Mouse (Mus musculus) left cerebral cortex, adult 8-10 months (tissue): ENCODE measurements around the gene Rubcn. TPM values are rescaled to one million over a fixed set of nuclear protein-coding genes. Genes with fewer than 3 reads are reported as not detected.

Experiments used
- DNase-seq, 2 experiments: peaks; one replicate each; pipeline ENCODE4 v3.0.0; 2022; ENCODE audit warnings: low spot score in 2 of 2
- total RNA-seq, 4 experiments: library from RNA; stranded (reverse); gene quantifications; 2 replicates each; pipeline ENCODE4 v1.2.4; 2022

Gene Rubcn
- total RNA-seq, 4 experiments from 2014 or later, result 63.9 to 74.1 (median 69.3) TPM

- no peak for DNase-seq
Measured at GRCm38 (mm10) chr16:32818441-32818840, 59.1 kb downstream of the Rubcn start.

GRCm38 (mm10) chr16:32818036-32818435, 59.5 kb downstream of the Rubcn start:
- DNase-seq, result no peak

GRCm38 (mm10) chr16:32815160-32815605, 62.4 kb downstream of the Rubcn start:
- no peak for DNase-seq

GRCm38 (mm10) chr16:32814539-32814938, 63.0 kb downstream of the Rubcn start:
- DNase-seq, result no peak

GRCm38 (mm10) chr16:32813771-32814170, 63.8 kb downstream of the Rubcn start:
- no peak for DNase-seq

GRCm38 (mm10) chr16:32813362-32813761, 64.2 kb downstream of the Rubcn start:
- no peak for DNase-seq

- peak; percentile 41 to 59 for DNase-seq
Measured at GRCm38 (mm10) chr16:32812888-32813361, 64.6 kb downstream of the Rubcn start.

- no peak for DNase-seq
Measured at GRCm38 (mm10) chr16:32810321-32810720, 67.2 kb downstream of the Rubcn start, which contains the start of gene Smbd1. Gene Smbd1, minus strand, starts transcription at chr16:32810477.

GRCm38 (mm10) chr16:32807408-32808185, 70.0 kb downstream of the Rubcn start:
- no peak for DNase-seq

GRCm38 (mm10) chr16:32805151-32805550, 72.4 kb downstream of the Rubcn start:
- no peak for DNase-seq

- DNase-seq, result no peak
Measured at GRCm38 (mm10) chr16:32803901-32804300, 73.7 kb downstream of the Rubcn start.

- peak in 1 of 2 experiments; percentile 23 for DNase-seq
Measured at GRCm38 (mm10) chr16:32803252-32803853, 74.2 kb downstream of the Rubcn start.

- DNase-seq, result no peak
Measured at GRCm38 (mm10) chr16:32797426-32797689, 80.2 kb downstream of the Rubcn start, which contains the start of gene Muc20. Gene Muc20, minus strand, starts transcription at chr16:32797435.

- no peak for DNase-seq
Measured at GRCm38 (mm10) chr16:32796676-32797425, 80.7 kb downstream of the Rubcn start.

GRCm38 (mm10) chr16:32795177-32795576, 82.4 kb downstream of the Rubcn start:
- no peak for DNase-seq

- DNase-seq, result no peak
Measured at GRCm38 (mm10) chr16:32790056-32790455, 87.5 kb downstream of the Rubcn start.

- peak in 1 of 2 experiments; percentile 70 for DNase-seq
Measured at GRCm38 (mm10) chr16:32784840-32785239, 92.7 kb downstream of the Rubcn start.

- DNase-seq, result no peak
Measured at GRCm38 (mm10) chr16:32783324-32784062, 94.1 kb downstream of the Rubcn start.

GRCm38 (mm10) chr16:32778956-32779355, 98.6 kb downstream of the Rubcn start:
- DNase-seq, result no peak

- DNase-seq, result no peak
Measured at GRCm38 (mm10) chr16:32776676-32777075, 100.9 kb downstream of the Rubcn start.
